ENCODE assay signal across 8 mouse cellular contexts in genomic region chr5:64969861-64970771, GRCm38 (mm10). TPM values are rescaled to one million over a fixed set of nuclear protein-coding genes. Genes with fewer than 3 reads are reported as not detected.
DNase-seq lines count a peak whose midpoint lies in the region; ATAC-seq lines count a peak whose summit lies in the region.

TSS of gene Fam114a1 (plus strand) at chr5:64970071.

- H3K4me3 ChIP-seq in midbrain, embryonic 16.5 days (ENCODE audit: low read depth, low read length), result peak within 1 kb of the TSS; percentile 58

- peak; percentile 32 for ATAC-seq in cerebellum, adult (ENCODE audit: insufficient number of reproducible peaks, low FRiP score, low TSS enrichment)
- ATAC-seq in midbrain, embryonic 16.5 days, result peak; percentile 78

- H3K27ac ChIP-seq in midbrain, embryonic 16.5 days (ENCODE audit: low read length), result no peak within 1 kb of the TSS

- peaks cover 2% of the 10 kb centered on the region; the same call in 1 of the 2 replicates for H3K4me1 ChIP-seq in midbrain, embryonic 16.5 days (ENCODE audit: control insufficient read depth, insufficient read depth, low read length)

- no peak for DNase-seq in cerebellum, adult 11-12 months
- DNase-seq in cerebellum, postnatal 25 days, result peak; percentile 11 to 52
- peak; percentile 86 for DNase-seq in gastrocnemius, postnatal 25 days
- DNase-seq in induced T-regulatory cell, adult 2 months (ENCODE audit: low read depth), result peak; percentile 59
- peak; percentile 70 for DNase-seq in liver
- peak; percentile 41 to 65 for DNase-seq in spleen, postnatal 10 days (ENCODE audit: low spot score in 2 of 2)

- under 1% methylated on average over 64 of the region's 68 CpGs for WGBS in midbrain, embryonic 16.5 days

- H3K4me2 ChIP-seq in midbrain, embryonic 16.5 days (ENCODE audit: low read length), result peak within 1 kb of the TSS; percentile 98

- peaks cover 4% of the 10 kb centered on the region for H3K27me3 ChIP-seq in midbrain, embryonic 16.5 days (ENCODE audit: control insufficient read depth, insufficient read depth, low read depth, low read length)

- H3K9me3 ChIP-seq in midbrain, embryonic 16.5 days (replicated peaks; ENCODE audit: control insufficient read depth, low read length, poor library complexity, severe bottlenecking), result no peaks in the 10 kb centered on the region

- peak within 1 kb of the TSS; percentile 69 for H3K9ac ChIP-seq in midbrain, embryonic 16.5 days (ENCODE audit: low read depth, low read length)

- H3K36me3 ChIP-seq in midbrain, embryonic 16.5 days (ENCODE audit: control insufficient read depth, insufficient read depth, low read length), result no peaks in the 10 kb centered on the region

RNA-seq across cellular contexts. Expression of gene Fam114a1, which starts in this region (rescaled TPM):
- total RNA-seq in gastrocnemius, postnatal 25 days (2021), result 10 to 100 TPM; 15.8 to 16.2 TPM
- polyA plus RNA-seq in midbrain, embryonic 16.5 days (2015; fragmentation: Nextera tagmentation; extraction: Ambion mirVana), result 6.6 and 7.3 TPM in 2 replicates
